Comparison of ENCODE assay signal across 20 mouse cellular contexts in the genomic region with DNA sequence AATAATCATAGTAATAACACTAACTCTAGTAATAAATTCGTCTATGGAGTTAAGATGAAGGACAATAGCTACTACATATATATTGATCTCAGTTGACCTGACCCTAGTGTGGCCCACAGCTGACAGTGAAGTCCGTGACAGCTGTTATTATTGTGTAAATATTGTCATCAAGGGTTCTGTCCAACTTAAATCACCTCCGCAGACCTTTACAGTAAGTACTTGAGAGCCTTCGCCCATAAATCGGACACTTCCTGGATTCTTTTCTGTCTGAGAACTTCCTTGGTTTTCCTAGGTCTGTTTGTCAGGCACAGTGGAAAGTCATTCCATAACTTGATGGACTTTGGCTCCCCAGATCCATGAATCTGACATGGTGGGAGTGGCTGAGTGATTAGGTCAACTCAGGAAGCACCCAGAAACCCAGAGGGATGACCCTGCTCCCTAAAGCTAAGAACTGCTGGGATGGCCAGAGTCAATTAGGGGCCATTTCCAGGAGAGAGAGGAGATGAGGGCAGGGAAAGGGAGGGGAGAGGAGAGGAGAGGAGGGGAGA. TPM values are rescaled to one million over a fixed set of nuclear protein-coding genes. Genes with fewer than 3 reads are reported as not detected.
"Had no signal": no experiment of that assay in that cellular context is flagged by ENCODE, and none has a peak within 500 bp of the region (broad histone marks: within the 10 kb centered on the region; RNA-seq: fewer than 3 reads in every experiment).

No protein-coding gene starts in this region.

- H3K4me1 ChIP-seq: liver, embryonic 15.5 days; lung, embryonic 15.5 days; stomach, embryonic 15.5 days had no signal

- H3K4me2 ChIP-seq: liver, embryonic 15.5 days; lung, embryonic 15.5 days; midbrain, embryonic 12.5 days; neural tube, embryonic 12.5 days; stomach, embryonic 15.5 days had no signal

- H3K9ac ChIP-seq: liver, embryonic 15.5 days; liver, postnatal 0 days; lung, embryonic 15.5 days; midbrain, embryonic 12.5 days; neural tube, embryonic 12.5 days; stomach, embryonic 15.5 days had no signal

- H3K4me3 ChIP-seq: liver, embryonic 15.5 days; lung, embryonic 15.5 days; megakaryocyte, embryonic 14.5 days; midbrain, embryonic 12.5 days; neural tube, embryonic 12.5 days; stomach, embryonic 15.5 days had no signal

- H3K36me3 ChIP-seq: liver, embryonic 15.5 days; lung, embryonic 15.5 days; midbrain, embryonic 12.5 days; neural tube, embryonic 12.5 days; stomach, embryonic 15.5 days had no signal

- H3K9me3 ChIP-seq: liver, embryonic 15.5 days; lung, embryonic 15.5 days; midbrain, embryonic 12.5 days; neural tube, embryonic 12.5 days; stomach, embryonic 15.5 days had no signal

- ATAC-seq: liver, postnatal 0 days; lung, postnatal 0 days had no signal

- H3K27ac ChIP-seq: liver, embryonic 15.5 days; lung, embryonic 15.5 days; macrophage; midbrain, embryonic 12.5 days; neural tube, embryonic 12.5 days; stomach, embryonic 15.5 days; stomach, postnatal 0 days had no signal

- DNase-seq: liver, postnatal 0 days; lung, adult 2 months; lung, postnatal 14 days; lung, postnatal 36 days; midbrain, embryonic 14.5 days; right cerebral cortex, postnatal 14 days; thymus, postnatal 14 days; thymus, postnatal 36 days had no signal

RNA-seq across cellular contexts. Expression of gene Dscaml1, which starts 17.9 kb away (rescaled TPM):
- total RNA-seq: megakaryocyte progenitor cell, adult 5-6 weeks; monocyte, adult 5-6 weeks; neutrophil, adult 5-6 weeks had no signal
- polyA plus RNA-seq: liver, postnatal 0 days had no signal

RNA-seq across cellular contexts. Expression of gene Fxyd2, which starts 44.9 kb away (rescaled TPM):
- total RNA-seq: monocyte, adult 5-6 weeks; neutrophil, adult 5-6 weeks had no signal
